Mouse (Mus musculus): ENCODE data around the gene Grsf1. TPM values are rescaled to one million over a fixed set of nuclear protein-coding genes. Genes with fewer than 3 reads are reported as not detected.

The Grsf1 gene
- polyA plus RNA-seq, 1 experiment from 2014 or later = 47.2 TPM

- no peaks in the 10 kb centered on the region for H3K4me1 ChIP-seq (replicated peaks)
- H3K36me3 ChIP-seq = no peaks in the 10 kb centered on the region
- H3K9me3 ChIP-seq = no peaks in the 10 kb centered on the region
- H3K27me3 ChIP-seq (replicated peaks) = no peaks in the 10 kb centered on the region
- H3K9ac ChIP-seq = no peak overlapping the region
- WGBS = 58% methylated on average over 4 of the region's 4 CpGs
- no peak overlapping the region for H3K4me2 ChIP-seq (replicated peaks)
- H3K4me3 ChIP-seq (replicated peaks) = no peak overlapping the region
- ATAC-seq = peak; percentile 88
- no peak overlapping the region for H3K27ac ChIP-seq
Observed at GRCm38 (mm10) chr5:88702041-88702440, 26.1 kb upstream of the Grsf1 start.

GRCm38 (mm10) chr5:88699251-88699913 is 23.4 kb upstream of the Grsf1 start:
- Histone ChIP-seq H3K4me2 (replicated peaks) (no peak overlapping the region), H3K9me3 (no peaks in the 10 kb centered on the region), H3K27ac (no peak overlapping the region), H3K27me3 (replicated peaks) (no peaks in the 10 kb centered on the region), H3K36me3 (no peaks in the 10 kb centered on the region), H3K4me1 (replicated peaks) (no peaks in the 10 kb centered on the region), H3K9ac (no peak overlapping the region), H3K4me3 (replicated peaks) (no peak overlapping the region)
- no peak for ATAC-seq
- WGBS = 54% methylated on average over 4 of the region's 4 CpGs

GRCm38 (mm10) chr5:88697291-88697690 is 21.3 kb upstream of the Grsf1 start:
- ATAC-seq = no peak
- Histone ChIP-seq H3K36me3 (no peaks in the 10 kb centered on the region), H3K27ac (no peak overlapping the region), H3K4me2 (replicated peaks) (no peak overlapping the region), H3K9me3 (no peaks in the 10 kb centered on the region), H3K4me1 (replicated peaks) (no peaks in the 10 kb centered on the region), H3K4me3 (replicated peaks) (no peak overlapping the region), H3K9ac (no peak overlapping the region), H3K27me3 (replicated peaks) (no peaks in the 10 kb centered on the region)
- 82% methylated on average over 5 of the region's 5 CpGs for WGBS

- no peak for ATAC-seq
- H3K27ac ChIP-seq = no peak overlapping the region
- H3K27me3 ChIP-seq (replicated peaks) = no peaks in the 10 kb centered on the region
- no peaks in the 10 kb centered on the region for H3K36me3 ChIP-seq
- 0 out of 2 replicates have a peak, but pooled peaks cover 3% of the 10 kb centered on the region for H3K4me1 ChIP-seq (replicated peaks)
- no peak overlapping the region for H3K4me2 ChIP-seq (replicated peaks)
- no peak overlapping the region for H3K9ac ChIP-seq
- no peaks in the 10 kb centered on the region for H3K9me3 ChIP-seq
- H3K4me3 ChIP-seq (replicated peaks) = no peak overlapping the region
Observed at GRCm38 (mm10) chr5:88693057-88693456, 17.1 kb upstream of the Grsf1 start.

- 94% methylated on average over 4 of the region's 4 CpGs for whole genome bisulfite sequencing
- no peak overlapping the region for H3K9ac ChIP-seq
- H3K27me3 ChIP-seq (replicated peaks) = no peaks in the 10 kb centered on the region
Observed at GRCm38 (mm10) chr5:88692586-88692985, 16.6 kb upstream of the Grsf1 start.

GRCm38 (mm10) chr5:88691506-88692095 is 15.6 kb upstream of the Grsf1 start:
- 0 out of 2 replicates have a peak, but pooled peaks cover 3% of the 10 kb centered on the region for H3K4me1 ChIP-seq (replicated peaks)
- H3K4me3 ChIP-seq (replicated peaks) = no peak overlapping the region
- no peak overlapping the region for H3K27ac ChIP-seq
- no peak overlapping the region for H3K4me2 ChIP-seq (replicated peaks)
- H3K9ac ChIP-seq = no peak overlapping the region
- no peaks in the 10 kb centered on the region for H3K36me3 ChIP-seq
- no peaks in the 10 kb centered on the region for H3K27me3 ChIP-seq (replicated peaks)
- no peak for ATAC-seq
- H3K9me3 ChIP-seq = no peaks in the 10 kb centered on the region
- 53% methylated on average over 6 of the region's 6 CpGs for WGBS

More at GRCm38 (mm10) chr5:88692586-88692985, 16.6 kb upstream of the Grsf1 start:
- 0 out of 2 replicates have a peak, but pooled peaks cover 3% of the 10 kb centered on the region for H3K4me1 ChIP-seq (replicated peaks)
- no peak for ATAC-seq
- H3K27ac ChIP-seq = no peak overlapping the region
- no peaks in the 10 kb centered on the region for H3K36me3 ChIP-seq
- H3K4me3 ChIP-seq (replicated peaks) = no peak overlapping the region
- H3K9me3 ChIP-seq = no peaks in the 10 kb centered on the region
- no peak overlapping the region for H3K4me2 ChIP-seq (replicated peaks)

- Histone ChIP-seq H3K4me3 (replicated peaks) (no peak overlapping the region), H3K9ac (no peak overlapping the region), H3K27me3 (replicated peaks) (no peaks in the 10 kb centered on the region), H3K36me3 (no peaks in the 10 kb centered on the region), H3K9me3 (no peaks in the 10 kb centered on the region), H3K4me2 (replicated peaks) (no peak overlapping the region), H3K27ac (no peak overlapping the region), H3K4me1 (replicated peaks) (0 out of 2 replicates have a peak, but pooled peaks cover 3% of the 10 kb centered on the region)
- ATAC-seq = 0 out of 2 replicates have a peak, but pooled peaks have one; percentile 14
- WGBS = 29% methylated on average over 10 of the region's 10 CpGs
Observed at GRCm38 (mm10) chr5:88690681-88691505, 14.9 kb upstream of the Grsf1 start.

GRCm38 (mm10) chr5:88689279-88689938 is 13.4 kb upstream of the Grsf1 start:
- no peak overlapping the region for H3K9ac ChIP-seq
- no peaks in the 10 kb centered on the region for H3K27me3 ChIP-seq (replicated peaks)
- no peaks in the 10 kb centered on the region for H3K36me3 ChIP-seq
- no peak overlapping the region for H3K27ac ChIP-seq
- no peaks in the 10 kb centered on the region for H3K9me3 ChIP-seq
- H3K4me1 ChIP-seq (replicated peaks) = 0 out of 2 replicates have a peak, but pooled peaks cover 3% of the 10 kb centered on the region
- 79% methylated on average over 3 of the region's 3 CpGs for WGBS
- H3K4me3 ChIP-seq (replicated peaks) = no peak overlapping the region
- peak; percentile 8; the same call in 1 of the 2 replicates for ATAC-seq
- no peak overlapping the region for H3K4me2 ChIP-seq (replicated peaks)

- Histone ChIP-seq H3K27ac (no peak overlapping the region), H3K27me3 (replicated peaks) (no peaks in the 10 kb centered on the region), H3K4me3 (replicated peaks) (no peak overlapping the region), H3K4me2 (replicated peaks) (no peak overlapping the region), H3K36me3 (no peaks in the 10 kb centered on the region), H3K9ac (no peak overlapping the region), H3K9me3 (no peaks in the 10 kb centered on the region), H3K4me1 (replicated peaks) (0 out of 2 replicates have a peak, but pooled peaks cover 3% of the 10 kb centered on the region)
- WGBS = 57% methylated on average over 15 of the region's 15 CpGs
- peak; percentile 53 for ATAC-seq
Observed at GRCm38 (mm10) chr5:88688583-88689187, 12.7 kb upstream of the Grsf1 start.

- no peak overlapping the region for H3K4me2 ChIP-seq (replicated peaks)
Observed at GRCm38 (mm10) chr5:88687996-88688406, 12.0 kb upstream of the Grsf1 start.

GRCm38 (mm10) chr5:88685745-88686299 is 9.9 kb upstream of the Grsf1 start:
- no peak overlapping the region for H3K4me3 ChIP-seq (replicated peaks)
- H3K4me1 ChIP-seq (replicated peaks) = 0 out of 2 replicates have a peak, but pooled peaks cover 3% of the 10 kb centered on the region
- WGBS = 57% methylated on average over 6 of the region's 6 CpGs
- no peak overlapping the region for H3K4me2 ChIP-seq (replicated peaks)
- H3K9ac ChIP-seq = no peak overlapping the region
- no peaks in the 10 kb centered on the region for H3K36me3 ChIP-seq
- no peak overlapping the region for H3K27ac ChIP-seq
- no peaks in the 10 kb centered on the region for H3K9me3 ChIP-seq
- ATAC-seq = no peak
- H3K27me3 ChIP-seq (replicated peaks) = no peaks in the 10 kb centered on the region

More at GRCm38 (mm10) chr5:88687996-88688406, 12.0 kb upstream of the Grsf1 start:
- 83% methylated on average over 8 of the region's 8 CpGs for WGBS
- no peak overlapping the region for H3K27ac ChIP-seq
- no peaks in the 10 kb centered on the region for H3K36me3 ChIP-seq
- no peak for ATAC-seq
- no peaks in the 10 kb centered on the region for H3K27me3 ChIP-seq (replicated peaks)
- H3K4me1 ChIP-seq (replicated peaks) = 0 out of 2 replicates have a peak, but pooled peaks cover 3% of the 10 kb centered on the region
- H3K9me3 ChIP-seq = no peaks in the 10 kb centered on the region
- H3K9ac ChIP-seq = no peak overlapping the region
- no peak overlapping the region for H3K4me3 ChIP-seq (replicated peaks)

Measured in intestine, embryonic 15.5 days (tissue).